Mouse (Mus musculus): ENCODE results near the gene Alk. TPM values are rescaled to one million over a fixed set of nuclear protein-coding genes. Genes with fewer than 3 reads are reported as not detected.

Alk gene
- polyA plus RNA-seq, 1 experiment from 2014 or later = 0.44 TPM

DNA sequence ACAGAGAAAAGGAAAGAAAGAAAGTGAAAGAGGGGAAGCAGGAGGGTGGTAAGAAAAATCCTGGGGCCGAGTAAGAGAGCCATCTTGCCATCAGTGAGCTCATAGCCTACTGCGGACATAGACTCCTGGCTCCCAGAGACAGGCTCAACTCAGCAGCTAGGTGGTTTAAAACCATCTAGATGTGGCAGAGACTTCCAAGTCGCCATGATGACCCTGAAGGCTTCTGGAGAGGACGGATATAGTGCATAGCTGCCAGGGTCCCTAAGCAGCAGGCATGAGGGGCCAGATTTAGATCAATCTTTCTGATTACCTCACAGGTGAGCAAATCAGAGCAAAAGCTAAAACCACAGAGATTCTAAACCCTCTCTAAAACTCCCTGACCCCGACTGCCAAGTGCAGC is 76.9 kb downstream of the Alk start:
- H3K9ac ChIP-seq = no peak overlapping the region
- H3K4me3 ChIP-seq = no peak overlapping the region
- no peak for ATAC-seq (ENCODE audit: extremely low read depth, insufficient number of reproducible peaks, low FRiP score, low TSS enrichment)
- no peak overlapping the region for H3K27ac ChIP-seq (replicated peaks)
- no peaks in the 10 kb centered on the region for H3K36me3 ChIP-seq
- H3K4me1 ChIP-seq = no peaks in the 10 kb centered on the region
- H3K9me3 ChIP-seq = no peaks in the 10 kb centered on the region
- no peaks in the 10 kb centered on the region for H3K27me3 ChIP-seq (replicated peaks)
- H3K4me2 ChIP-seq = no peak overlapping the region
- WGBS = 60% methylated on average over 5 of the region's 5 CpGs

DNA sequence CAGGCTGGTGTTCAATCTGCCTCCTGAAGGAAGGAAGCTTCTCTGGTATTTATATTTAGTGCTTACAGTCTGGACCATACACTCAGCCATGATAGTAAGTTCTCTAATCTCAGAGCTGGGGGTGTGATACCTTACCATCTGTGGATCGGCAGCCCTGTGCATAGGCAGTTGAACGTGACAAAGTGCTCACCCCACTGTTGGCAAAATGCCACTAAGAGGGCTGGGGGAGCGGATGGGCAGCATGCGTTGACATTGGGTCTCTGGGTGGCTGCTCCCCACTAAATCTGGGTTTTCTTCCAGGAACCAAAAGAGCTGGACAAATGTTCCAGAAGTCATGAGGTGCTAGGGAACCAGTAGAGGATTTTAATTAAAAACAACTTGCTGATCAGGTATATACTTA is 78.1 kb downstream of the Alk start:
- Histone ChIP-seq H3K27ac (replicated peaks) (no peak overlapping the region), H3K4me1 (no peaks in the 10 kb centered on the region), H3K36me3 (no peaks in the 10 kb centered on the region), H3K4me3 (no peak overlapping the region), H3K9ac (no peak overlapping the region), H3K9me3 (no peaks in the 10 kb centered on the region), H3K4me2 (no peak overlapping the region), H3K27me3 (replicated peaks) (no peaks in the 10 kb centered on the region)
- ATAC-seq (ENCODE audit: extremely low read depth, insufficient number of reproducible peaks, low FRiP score, low TSS enrichment) = no peak
- WGBS = 62% methylated on average over 4 of the region's 4 CpGs

DNA sequence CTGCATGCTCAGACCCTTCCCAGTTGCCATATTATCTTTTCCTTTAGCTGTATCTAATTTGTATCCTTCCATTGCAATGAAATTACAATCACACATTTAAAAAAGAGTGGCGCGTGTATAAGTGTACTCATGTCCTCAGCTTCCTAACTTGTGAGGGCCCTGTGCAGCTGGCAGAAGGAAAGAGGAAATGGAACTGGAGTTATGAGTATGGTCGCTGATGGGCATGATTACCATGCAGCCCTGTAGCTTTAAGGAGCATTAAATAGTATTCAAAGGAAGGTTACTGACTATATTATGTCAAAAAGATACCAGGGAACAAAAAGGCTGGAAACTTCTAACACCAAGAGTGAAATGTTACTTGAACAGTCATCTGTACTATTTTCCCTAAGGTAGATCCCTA is 79.6 kb downstream of the Alk start:
- H3K27ac ChIP-seq (replicated peaks) = no peak overlapping the region
- H3K4me2 ChIP-seq = no peak overlapping the region
- no peaks in the 10 kb centered on the region for H3K27me3 ChIP-seq (replicated peaks)
- H3K9ac ChIP-seq = no peak overlapping the region
- H3K36me3 ChIP-seq = no peaks in the 10 kb centered on the region
- H3K9me3 ChIP-seq = no peaks in the 10 kb centered on the region
- no peaks in the 10 kb centered on the region for H3K4me1 ChIP-seq
- no peak overlapping the region for H3K4me3 ChIP-seq
- 72% methylated on average over 3 of the region's 3 CpGs for WGBS
- ATAC-seq (ENCODE audit: extremely low read depth, insufficient number of reproducible peaks, low FRiP score, low TSS enrichment) = no peak

DNA sequence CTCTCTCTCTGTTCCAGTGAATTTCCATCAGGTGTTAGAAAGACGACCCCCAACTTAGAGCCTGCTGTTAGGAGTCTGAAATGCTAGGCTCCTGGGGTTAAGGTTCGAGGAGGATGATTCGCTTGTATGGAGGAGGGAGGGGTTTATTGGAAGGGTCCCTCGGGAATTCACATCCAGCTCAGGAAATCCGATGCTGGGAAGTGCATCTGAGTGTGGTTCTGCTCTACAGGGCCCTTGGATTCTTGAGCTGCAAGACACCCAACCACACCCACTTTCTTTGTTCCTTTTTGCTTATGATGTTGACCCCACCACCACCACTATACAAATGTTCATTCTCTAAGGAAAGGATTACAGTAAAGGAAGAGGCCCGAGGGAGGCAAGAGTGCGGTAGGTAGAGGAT is 81.4 kb downstream of the Alk start:
- no peaks in the 10 kb centered on the region for H3K9me3 ChIP-seq
- no peaks in the 10 kb centered on the region for H3K4me1 ChIP-seq
- no peak overlapping the region for H3K4me3 ChIP-seq
- no peaks in the 10 kb centered on the region for H3K27me3 ChIP-seq (replicated peaks)
- no peak for ATAC-seq (ENCODE audit: extremely low read depth, insufficient number of reproducible peaks, low FRiP score, low TSS enrichment)
- H3K9ac ChIP-seq = no peak overlapping the region
- no peaks in the 10 kb centered on the region for H3K36me3 ChIP-seq
- H3K27ac ChIP-seq (replicated peaks) = no peak overlapping the region
- H3K4me2 ChIP-seq = no peak overlapping the region
- 42% methylated on average over 7 of the region's 7 CpGs for WGBS

DNA sequence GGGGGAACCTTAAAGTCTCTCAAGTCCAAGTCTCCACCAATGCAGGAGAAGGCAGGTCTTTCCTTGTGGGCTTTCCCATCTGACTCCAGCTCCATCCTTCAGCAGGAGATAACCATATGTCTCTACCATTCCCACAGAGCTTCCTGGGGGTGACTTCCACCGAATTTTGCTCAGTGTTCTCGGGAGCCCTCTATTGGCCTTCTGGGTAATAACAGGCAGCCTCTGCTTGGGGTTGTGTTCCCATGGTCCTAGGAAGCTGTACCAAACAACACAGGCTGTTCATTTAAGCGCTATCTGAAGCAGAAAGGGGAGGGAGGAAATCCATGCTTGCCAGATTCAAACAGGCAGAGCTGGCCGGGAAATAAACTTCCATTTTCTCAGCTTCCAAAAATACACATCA is 82.0 kb downstream of the Alk start:
- no peak for ATAC-seq (ENCODE audit: extremely low read depth, insufficient number of reproducible peaks, low FRiP score, low TSS enrichment)
- H3K27ac ChIP-seq (replicated peaks) = no peak overlapping the region
- H3K4me1 ChIP-seq = no peaks in the 10 kb centered on the region
- H3K9ac ChIP-seq = no peak overlapping the region
- no peak overlapping the region for H3K4me3 ChIP-seq
- H3K27me3 ChIP-seq (replicated peaks) = no peaks in the 10 kb centered on the region
- whole genome bisulfite sequencing = 14% methylated on average over 4 of the region's 4 CpGs
- H3K4me2 ChIP-seq = no peak overlapping the region
- H3K36me3 ChIP-seq = no peaks in the 10 kb centered on the region
- H3K9me3 ChIP-seq = no peaks in the 10 kb centered on the region

DNA sequence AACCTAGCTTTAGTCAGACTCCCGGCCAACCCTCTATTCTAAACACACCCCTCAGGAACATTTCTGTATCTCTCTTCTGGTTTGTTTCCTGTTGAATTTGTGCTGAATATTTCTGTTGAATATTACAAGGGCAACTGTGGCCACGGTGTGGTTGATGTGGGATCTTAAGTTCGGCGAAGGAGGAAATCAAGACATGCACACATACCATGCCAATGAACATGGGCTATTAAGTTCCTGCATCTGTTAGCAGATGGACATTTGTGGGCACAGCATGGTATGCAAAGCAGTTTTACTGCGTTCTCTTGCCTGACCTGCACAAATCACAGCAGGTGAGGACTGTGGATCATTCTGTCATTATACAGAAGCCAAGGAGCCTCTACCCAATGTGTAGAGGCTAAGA is 83.1 kb downstream of the Alk start:
- Histone ChIP-seq H3K36me3 (no peaks in the 10 kb centered on the region), H3K4me3 (no peak overlapping the region), H3K27me3 (replicated peaks) (no peaks in the 10 kb centered on the region), H3K9me3 (no peaks in the 10 kb centered on the region), H3K4me1 (no peaks in the 10 kb centered on the region), H3K27ac (replicated peaks) (no peak overlapping the region), H3K4me2 (no peak overlapping the region), H3K9ac (no peak overlapping the region)
- 71% methylated on average over 5 of the region's 5 CpGs for WGBS
- ATAC-seq (ENCODE audit: extremely low read depth, insufficient number of reproducible peaks, low FRiP score, low TSS enrichment) = no peak

DNA sequence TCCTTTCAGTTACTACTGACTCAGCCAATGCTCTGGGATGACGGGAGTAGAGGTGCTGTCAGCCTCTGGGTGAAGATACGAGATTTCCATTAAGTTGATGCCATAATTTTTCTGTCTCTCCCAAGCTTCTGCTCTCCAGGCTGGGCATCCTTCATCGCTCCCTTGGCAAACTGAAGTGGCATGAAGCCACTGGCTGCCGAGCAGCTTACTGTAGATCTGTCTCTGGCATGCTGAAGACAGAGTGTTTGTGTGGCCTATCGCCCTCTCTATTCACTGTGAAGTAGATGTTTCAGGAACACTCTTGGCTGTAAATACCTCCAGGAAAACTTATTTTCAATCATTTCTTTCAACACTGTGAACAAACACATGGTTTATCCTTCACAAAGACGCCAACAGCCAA is 93.7 kb downstream of the Alk start:
- H3K36me3 ChIP-seq = no peaks in the 10 kb centered on the region
- no peak overlapping the region for H3K4me2 ChIP-seq
- H3K4me1 ChIP-seq = no peaks in the 10 kb centered on the region
- no peaks in the 10 kb centered on the region for H3K27me3 ChIP-seq (replicated peaks)
- WGBS = 69% methylated on average over 6 of the region's 6 CpGs
- no peaks in the 10 kb centered on the region for H3K9me3 ChIP-seq
- no peak overlapping the region for H3K27ac ChIP-seq (replicated peaks)
- no peak for ATAC-seq (ENCODE audit: extremely low read depth, insufficient number of reproducible peaks, low FRiP score, low TSS enrichment)
- no peak overlapping the region for H3K9ac ChIP-seq
- no peak overlapping the region for H3K4me3 ChIP-seq

DNA sequence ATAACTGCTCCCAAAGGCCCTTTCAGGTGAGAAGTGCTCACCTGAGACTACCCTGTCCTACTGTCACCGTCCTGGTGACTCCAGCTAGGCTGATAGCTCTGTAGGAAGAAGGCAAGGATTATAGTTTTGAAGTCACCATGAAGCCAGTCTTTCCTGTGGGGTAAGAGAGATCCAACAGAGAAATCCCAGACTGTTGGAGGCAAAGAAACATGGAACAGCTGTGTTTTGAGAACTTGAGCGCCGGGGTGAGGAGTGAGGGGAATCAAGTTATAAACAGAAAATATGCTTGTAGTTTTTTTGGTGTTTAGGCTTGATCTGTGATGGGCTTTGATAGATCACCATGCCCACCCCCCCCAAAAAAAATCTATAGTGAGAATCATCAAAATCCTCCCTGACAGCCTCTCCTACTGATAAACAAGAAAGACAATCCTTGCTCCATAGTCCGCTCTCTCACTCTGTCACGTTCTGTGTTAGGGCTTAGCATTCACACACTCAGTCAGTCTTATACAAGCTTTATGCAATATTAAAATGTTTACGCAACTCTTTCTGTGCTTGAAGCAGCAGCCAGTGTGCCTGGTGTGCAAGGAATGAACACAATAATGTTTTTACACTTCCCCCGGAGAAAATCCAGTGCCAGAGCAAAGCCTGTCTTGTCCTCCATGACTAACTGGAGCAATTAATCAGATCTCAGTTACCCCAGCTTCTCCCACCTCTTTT is 95.6 kb downstream of the Alk start:
- Histone ChIP-seq H3K9me3 (no peaks in the 10 kb centered on the region), H3K4me1 (no peaks in the 10 kb centered on the region), H3K27ac (replicated peaks) (no peak overlapping the region), H3K9ac (no peak overlapping the region), H3K4me3 (no peak overlapping the region), H3K36me3 (no peaks in the 10 kb centered on the region), H3K4me2 (no peak overlapping the region), H3K27me3 (replicated peaks) (no peaks in the 10 kb centered on the region)
- ATAC-seq (ENCODE audit: extremely low read depth, insufficient number of reproducible peaks, low FRiP score, low TSS enrichment) = no peak
- WGBS = 80% methylated on average over 7 of the region's 7 CpGs

DNA sequence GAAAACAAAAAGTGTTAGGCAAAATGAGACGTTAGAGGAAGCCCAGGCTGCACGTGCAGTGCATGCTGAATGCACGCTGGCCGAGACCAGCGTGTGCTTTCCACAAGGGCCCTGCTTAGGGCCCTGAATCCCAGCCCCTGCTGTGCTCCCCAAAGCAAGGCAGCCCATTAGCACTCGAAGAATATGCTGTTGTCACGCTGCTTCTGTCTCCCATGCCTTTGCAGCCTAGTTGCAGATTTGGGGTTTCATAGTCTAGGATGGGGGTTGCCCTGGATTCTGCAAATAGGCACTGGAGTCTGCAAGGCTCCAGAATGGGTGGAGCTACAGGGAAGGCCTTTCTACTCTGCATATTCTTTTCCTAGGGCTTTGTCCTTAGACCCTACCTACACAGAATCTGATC is 99.2 kb downstream of the Alk start:
- Histone ChIP-seq H3K4me1 (no peaks in the 10 kb centered on the region), H3K9me3 (no peaks in the 10 kb centered on the region), H3K27me3 (replicated peaks) (no peaks in the 10 kb centered on the region), H3K9ac (no peak overlapping the region), H3K4me3 (no peak overlapping the region), H3K27ac (replicated peaks) (no peak overlapping the region), H3K36me3 (no peaks in the 10 kb centered on the region), H3K4me2 (no peak overlapping the region)
- ATAC-seq (ENCODE audit: extremely low read depth, insufficient number of reproducible peaks, low FRiP score, low TSS enrichment) = no peak
- WGBS = 60% methylated on average over 7 of the region's 7 CpGs

DNA sequence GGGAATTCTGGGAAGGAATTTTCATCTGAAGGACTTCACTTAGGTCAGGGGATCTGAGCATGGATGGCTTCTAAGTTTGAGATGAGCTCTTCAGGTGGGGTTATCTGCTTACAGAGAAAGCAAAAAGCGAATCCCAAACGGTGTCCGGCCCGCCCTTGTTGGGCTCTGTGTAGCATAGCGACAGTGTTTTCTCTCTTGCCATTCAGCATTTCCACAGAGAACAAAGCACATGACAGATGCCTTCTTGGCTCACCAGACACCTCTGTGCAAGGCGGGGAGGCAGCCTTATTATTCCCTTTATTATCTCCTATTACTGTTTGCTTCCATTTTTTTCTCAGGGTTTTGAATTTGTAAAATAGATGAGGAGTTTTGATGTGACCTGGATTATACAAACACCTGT is 99.8 kb downstream of the Alk start:
- ATAC-seq (ENCODE audit: extremely low read depth, insufficient number of reproducible peaks, low FRiP score, low TSS enrichment) = no peak
- WGBS = 77% methylated on average over 6 of the region's 6 CpGs
- no peaks in the 10 kb centered on the region for H3K36me3 ChIP-seq
- H3K27ac ChIP-seq (replicated peaks) = no peak overlapping the region
- no peak overlapping the region for H3K9ac ChIP-seq
- no peaks in the 10 kb centered on the region for H3K27me3 ChIP-seq (replicated peaks)
- no peaks in the 10 kb centered on the region for H3K4me1 ChIP-seq
- H3K4me2 ChIP-seq = no peak overlapping the region
- no peak overlapping the region for H3K4me3 ChIP-seq
- no peaks in the 10 kb centered on the region for H3K9me3 ChIP-seq

DNA sequence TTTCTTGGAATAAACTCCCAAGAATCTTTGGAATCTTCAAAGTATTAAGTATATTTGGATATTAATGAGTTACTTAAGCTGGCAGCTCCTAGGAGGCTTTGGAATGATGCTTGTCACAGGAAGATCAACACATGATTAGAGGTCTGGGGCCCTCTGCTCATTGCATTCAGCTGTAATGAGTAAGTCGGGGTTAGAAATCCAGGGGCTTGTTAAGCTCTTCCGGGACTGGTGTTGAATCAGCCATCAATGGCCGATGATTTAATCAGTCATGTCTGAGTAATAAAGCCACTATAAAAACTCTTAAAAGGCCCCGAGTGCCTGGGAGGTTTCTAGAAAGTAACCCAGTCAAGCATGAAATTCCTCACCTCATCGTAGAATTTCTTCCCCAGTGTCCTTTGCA is 109.0 kb downstream of the Alk start:
- 71% methylated on average over 5 of the region's 5 CpGs for WGBS
- no peak overlapping the region for H3K4me2 ChIP-seq
- ATAC-seq (ENCODE audit: extremely low read depth, insufficient number of reproducible peaks, low FRiP score, low TSS enrichment) = no peak
- no peak overlapping the region for H3K9ac ChIP-seq
- no peak overlapping the region for H3K27ac ChIP-seq (replicated peaks)
- H3K27me3 ChIP-seq (replicated peaks) = no peaks in the 10 kb centered on the region
- no peaks in the 10 kb centered on the region for H3K9me3 ChIP-seq
- H3K4me3 ChIP-seq = no peak overlapping the region
- H3K4me1 ChIP-seq = no peaks in the 10 kb centered on the region
- H3K36me3 ChIP-seq = no peaks in the 10 kb centered on the region

DNA sequence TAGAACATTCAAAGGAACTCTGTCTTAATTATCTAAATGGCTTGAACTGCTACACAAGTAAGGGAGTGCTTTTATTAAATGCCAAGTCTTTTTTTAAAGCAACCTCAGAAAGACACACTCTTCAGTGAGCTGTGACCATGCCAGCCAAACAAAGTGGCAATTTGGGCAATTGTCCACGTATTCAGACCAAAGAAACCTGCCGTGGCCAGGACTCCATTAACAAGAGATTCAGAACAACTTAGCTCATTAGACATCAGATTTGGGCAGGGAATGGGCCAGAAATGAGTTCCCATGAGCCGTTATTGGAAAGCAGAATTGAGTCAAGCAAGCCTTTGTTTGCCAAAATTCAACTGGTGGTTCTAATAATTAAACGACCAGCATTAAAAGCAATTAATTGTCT is 118.8 kb downstream of the Alk start:
- Histone ChIP-seq H3K4me1 (no peaks in the 10 kb centered on the region), H3K27ac (replicated peaks) (no peak overlapping the region), H3K4me2 (no peak overlapping the region), H3K27me3 (replicated peaks) (no peaks in the 10 kb centered on the region), H3K4me3 (no peak overlapping the region), H3K36me3 (no peaks in the 10 kb centered on the region), H3K9me3 (no peaks in the 10 kb centered on the region), H3K9ac (no peak overlapping the region)
- no peak for ATAC-seq (ENCODE audit: extremely low read depth, insufficient number of reproducible peaks, low FRiP score, low TSS enrichment)
- WGBS = 74% methylated on average over 4 of the region's 4 CpGs
